Comparison of ENCODE assay signal across 11 mouse cellular contexts in the genomic region with DNA sequence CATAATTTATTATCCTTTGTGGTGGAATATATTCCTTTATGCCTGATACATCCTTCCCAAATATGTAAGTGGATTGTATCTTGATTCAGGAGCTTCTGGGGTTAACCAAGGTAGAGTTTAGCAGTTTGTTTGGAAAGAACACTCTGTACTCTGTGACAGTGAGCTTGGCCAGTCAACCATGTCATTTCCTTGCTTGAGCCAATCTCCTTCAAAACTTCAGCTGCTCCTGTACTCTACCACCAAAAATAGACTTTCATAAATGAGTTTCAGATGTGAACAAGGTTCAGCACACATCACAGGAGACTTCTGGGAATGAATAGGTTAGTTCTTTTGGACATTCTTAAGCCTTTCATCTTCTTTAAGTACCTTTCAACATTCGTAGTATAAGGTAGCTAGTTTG.
"Had no signal": no experiment of that assay in that cellular context is flagged by ENCODE, and none has a peak within 500 bp of the region (broad histone marks: within the 10 kb centered on the region; RNA-seq: fewer than 3 reads in every experiment).

No protein-coding gene starts in this region.

- H3K9me3 ChIP-seq: limb, embryonic 13.5 days; midbrain, embryonic 13.5 days had no signal

- H3K27me3 ChIP-seq: limb, embryonic 13.5 days; midbrain, embryonic 13.5 days had no signal

- H3K36me3 ChIP-seq: limb, embryonic 13.5 days; midbrain, embryonic 13.5 days had no signal

- H3K27ac ChIP-seq: layer of hippocampus, adult 2 months; limb, embryonic 13.5 days; liver, embryonic 14.5 days; midbrain, embryonic 13.5 days had no signal

- ATAC-seq: inflammation-experienced regulatory T-cells, adult 6 months; intestine, postnatal 0 days; midbrain, embryonic 13.5 days had no signal

- DNase-seq: lung, adult 18-20 months; right cerebral cortex, postnatal 4 days; spleen, adult 18-20 months; thymus, adult 18-20 months; thymus, postnatal 14 days had no signal

- H3K4me3 ChIP-seq: layer of hippocampus, adult 2 months; limb, embryonic 13.5 days; midbrain, embryonic 13.5 days had no signal

- H3K4me1 ChIP-seq: limb, embryonic 13.5 days; midbrain, embryonic 13.5 days had no signal
